Mouse (Mus musculus) right cerebral cortex, postnatal 14 days (tissue): ENCODE measurements around the gene Cd93.

Experiments used
- DNase-seq: peaks from one replicate; pipeline ENCODE4 v3.0.0; 2022

The Cd93 gene

GRCm38 (mm10) chr2:148443249-148443958 lies at the start of gene Cd93:
TSS of gene Cd93 (minus strand) at chr2:148443563.
- no peak for DNase-seq

GRCm38 (mm10) chr2:148492108-148492507 lies 48.7 kb upstream of the Cd93 start:
- no peak for DNase-seq

- no peak for DNase-seq
These were observed 46.8 kb upstream of the Cd93 start for GRCm38 (mm10) chr2:148490150-148490549.

- DNase-seq: no peak
These were observed 45.5 kb upstream of the Cd93 start for GRCm38 (mm10) chr2:148488885-148489284.

GRCm38 (mm10) chr2:148485576-148485975 lies 42.2 kb upstream of the Cd93 start:
- DNase-seq: no peak

GRCm38 (mm10) chr2:148480376-148480775 lies 37.0 kb upstream of the Cd93 start:
- no peak for DNase-seq

GRCm38 (mm10) chr2:148478141-148478701 lies 34.9 kb upstream of the Cd93 start:
- DNase-seq: no peak

- DNase-seq: no peak
These were observed 34.0 kb upstream of the Cd93 start for GRCm38 (mm10) chr2:148477346-148477745.

GRCm38 (mm10) chr2:148476576-148476975 lies 33.2 kb upstream of the Cd93 start:
- no peak for DNase-seq

GRCm38 (mm10) chr2:148475879-148476495 lies 32.6 kb upstream of the Cd93 start:
- no peak for DNase-seq

GRCm38 (mm10) chr2:148469341-148470238 lies 26.2 kb upstream of the Cd93 start:
- no peak for DNase-seq

GRCm38 (mm10) chr2:148467921-148468440 lies 24.6 kb upstream of the Cd93 start:
- DNase-seq: no peak

- no peak for DNase-seq
These were observed 12.0 kb upstream of the Cd93 start for GRCm38 (mm10) chr2:148455341-148455740.

- DNase-seq: no peak
These were observed 10.7 kb upstream of the Cd93 start for GRCm38 (mm10) chr2:148454014-148454542.

GRCm38 (mm10) chr2:148453061-148453460 lies 9.7 kb upstream of the Cd93 start:
- DNase-seq: no peak

- DNase-seq: no peak
These were observed 8.1 kb upstream of the Cd93 start for GRCm38 (mm10) chr2:148451498-148451897.

GRCm38 (mm10) chr2:148450616-148451015 lies 7.3 kb upstream of the Cd93 start:
- DNase-seq: no peak

GRCm38 (mm10) chr2:148449659-148450058 lies 6.3 kb upstream of the Cd93 start:
- no peak for DNase-seq

GRCm38 (mm10) chr2:148446446-148446845 lies 3.1 kb upstream of the Cd93 start:
- DNase-seq: no peak

- DNase-seq: no peak
These were observed 2.3 kb upstream of the Cd93 start for GRCm38 (mm10) chr2:148445616-148446015.

GRCm38 (mm10) chr2:148444472-148444871 lies 1.1 kb upstream of the Cd93 start:
- no peak for DNase-seq

GRCm38 (mm10) chr2:148442710-148443109 lies 653 bp downstream of the Cd93 start:
- DNase-seq: no peak

- no peak for DNase-seq
These were observed 1.2 kb downstream of the Cd93 start for GRCm38 (mm10) chr2:148442172-148442571.
